Mouse (Mus musculus) heart, postnatal 0 days (tissue): ENCODE data around the gene Traf4. TPM values are rescaled to one million over a fixed set of nuclear protein-coding genes. Genes with fewer than 3 reads are reported as not detected.
A peak's percentile ranks its signal among the peaks of the same experiment; 100 is the strongest.

Experiments
- ATAC-seq: fragments of 200-750 bp; cut with Nextera tagmentation; 2 replicates; pipeline ENCODE4 v1.8.0; 2017; ENCODE audit warnings: low read depth, moderate number of reproducible peaks, moderate library complexity; ENCODE audit not compliant: insufficient read depth
- DNase-seq: peaks from one replicate; pipeline ENCODE4 v3.0.0-alpha.2; 2016; ENCODE audit warnings: low spot score
- H3K27ac ChIP-seq: fragments of 300-500 bp; sonication (generic); 2 replicates; pipeline ENCODE4 v1.5.1; 2014; ENCODE audit warnings: low read depth, mild to moderate bottlenecking
- H3K27me3 ChIP-seq: fragments of 300-500 bp; sonication (generic); 2 replicates; pipeline ENCODE4 v1.6.1; 2014; ENCODE audit warnings: low read length, mixed read lengths; ENCODE audit not compliant: control insufficient read depth, insufficient read depth
- H3K36me3 ChIP-seq: fragments of 300-500 bp; sonication (generic); replicated peaks from 2 replicates; pipeline ENCODE4 v1.6.1; 2014; ENCODE audit warnings: low read length, mixed read lengths; ENCODE audit not compliant: control insufficient read depth, insufficient read depth
- H3K4me1 ChIP-seq: fragments of 300-500 bp; sonication (generic); 2 replicates; pipeline ENCODE4 v1.6.1; 2014; ENCODE audit warnings: antibody characterized with exemption; ENCODE audit not compliant: control insufficient read depth, insufficient read depth
- H3K4me2 ChIP-seq: fragments of 300-500 bp; sonication (generic); 2 replicates; pipeline ENCODE4 v1.6.1; 2014; ENCODE audit warnings: low read depth, mild to moderate bottlenecking, low read length, moderate library complexity
- H3K4me3 ChIP-seq: fragments of 300-500 bp; sonication (generic); 2 replicates; pipeline ENCODE4 v1.5.1; 2014; ENCODE audit warnings: low read depth, low read length
- H3K9ac ChIP-seq: fragments of 300-500 bp; sonication (generic); replicated peaks from 2 replicates; pipeline ENCODE4 v1.6.1; 2014; ENCODE audit warnings: low read depth, low read length, mixed read lengths
- H3K9me3 ChIP-seq: fragments of 300-500 bp; sonication (generic); replicated peaks from 2 replicates; pipeline ENCODE4 v1.6.1; 2016; ENCODE audit warnings: low read length; ENCODE audit not compliant: control insufficient read depth
- CTCF ChIP-seq: IDR thresholded peaks from 2 replicates; pipeline ENCODE4 v1.5.1; 2016; ENCODE audit warnings: antibody characterized with exemption, control low read depth, low read depth
- EP300 ChIP-seq: IDR thresholded peaks from 2 replicates; pipeline ENCODE4 v1.6.1; 2016; ENCODE audit warnings: antibody characterized with exemption, low read depth
- WGBS: fragments of 180-500 bp; shearing (Covaris S2); extraction: QIAGEN DNeasy Blood & Tissue Kit; methylation state at CpG from one replicate; pipeline ENCODE4 v1.1.7; 2014; 5-methylcytosine and 5-hydroxymethylcytosine counted together
- polyA plus RNA-seq: library from polyadenylated mRNA; unstranded; fragments of >200 nt; fragmentation: Nextera tagmentation; extraction: Ambion mirVana; gene quantifications from 2 replicates; pipeline ENCODE4 v1.2.1, GENCODE M21; 2015
- total RNA-seq: library from RNA; depleted of rRNA; stranded (reverse); fragments of >200 nt; gene quantifications from 2 replicates; pipeline ENCODE4 v1.2.3, GENCODE M21; 2014; ENCODE audit warnings: low replicate concordance

Traf4 gene
- total and polyA plus RNA-seq, 2 experiments from 2014 or later, result 21.2 to 25.1 TPM

- TF ChIP-seq CTCF, result peak; percentile 6; the same call in 1 of the 2 replicates
- no peak for TF ChIP-seq EP300
- ATAC-seq (no peak), DNase-seq (no peak)
- Histone ChIP-seq H3K4me3 (no peak overlapping the region), H3K4me2 (no peak overlapping the region), H3K27ac (no peak overlapping the region), H3K36me3 (no peaks in the 10 kb centered on the region), H3K9ac (no peak overlapping the region), H3K4me1 (0 out of 2 replicates have a peak, but pooled peaks cover 3% of the 10 kb centered on the region), H3K27me3 (no peaks in the 10 kb centered on the region), H3K9me3 (no peaks in the 10 kb centered on the region)
- 69% methylated on average over 4 of the region's 4 CpGs for WGBS
These were observed 5.9 kb upstream of the Traf4 start for GRCm38 (mm10) chr11:78171328-78171727.

DNA sequence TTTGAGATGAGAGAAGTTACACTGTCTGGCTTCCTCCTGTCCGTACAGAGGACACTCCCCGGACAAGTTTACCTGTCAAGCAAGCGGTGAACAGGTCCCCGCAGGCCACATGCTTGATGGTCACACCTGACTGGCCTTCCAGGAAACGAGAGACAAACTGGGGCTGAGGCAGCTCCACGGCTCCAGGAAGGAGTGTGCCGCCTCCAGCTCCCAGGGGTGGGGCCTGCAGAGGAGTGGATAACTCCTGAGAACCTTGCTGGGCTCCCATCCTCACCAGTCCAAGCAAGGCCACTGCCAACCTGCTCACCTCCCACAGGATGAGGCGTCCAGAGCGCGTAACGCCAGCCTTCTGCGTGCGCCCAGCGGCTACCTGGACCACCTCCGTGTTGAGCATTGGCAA lies 4.9 kb upstream of the Traf4 start:
- no peak overlapping the region for H3K27ac ChIP-seq
- H3K4me1 ChIP-seq, result peaks cover 11% of the 10 kb centered on the region; the same call in 1 of the 2 replicates
- no peak for TF ChIP-seq EP300
- TF ChIP-seq CTCF, result no peak
- H3K36me3 ChIP-seq, result no peaks in the 10 kb centered on the region
- H3K9ac ChIP-seq, result no peak overlapping the region
- DNase-seq, result no peak
- no peak for ATAC-seq
- no peak overlapping the region for H3K4me2 ChIP-seq
- no peak overlapping the region for H3K4me3 ChIP-seq
- 90% methylated on average over 15 of the region's 15 CpGs for WGBS
- H3K27me3 ChIP-seq, result no peaks in the 10 kb centered on the region
- H3K9me3 ChIP-seq, result no peaks in the 10 kb centered on the region

DNA sequence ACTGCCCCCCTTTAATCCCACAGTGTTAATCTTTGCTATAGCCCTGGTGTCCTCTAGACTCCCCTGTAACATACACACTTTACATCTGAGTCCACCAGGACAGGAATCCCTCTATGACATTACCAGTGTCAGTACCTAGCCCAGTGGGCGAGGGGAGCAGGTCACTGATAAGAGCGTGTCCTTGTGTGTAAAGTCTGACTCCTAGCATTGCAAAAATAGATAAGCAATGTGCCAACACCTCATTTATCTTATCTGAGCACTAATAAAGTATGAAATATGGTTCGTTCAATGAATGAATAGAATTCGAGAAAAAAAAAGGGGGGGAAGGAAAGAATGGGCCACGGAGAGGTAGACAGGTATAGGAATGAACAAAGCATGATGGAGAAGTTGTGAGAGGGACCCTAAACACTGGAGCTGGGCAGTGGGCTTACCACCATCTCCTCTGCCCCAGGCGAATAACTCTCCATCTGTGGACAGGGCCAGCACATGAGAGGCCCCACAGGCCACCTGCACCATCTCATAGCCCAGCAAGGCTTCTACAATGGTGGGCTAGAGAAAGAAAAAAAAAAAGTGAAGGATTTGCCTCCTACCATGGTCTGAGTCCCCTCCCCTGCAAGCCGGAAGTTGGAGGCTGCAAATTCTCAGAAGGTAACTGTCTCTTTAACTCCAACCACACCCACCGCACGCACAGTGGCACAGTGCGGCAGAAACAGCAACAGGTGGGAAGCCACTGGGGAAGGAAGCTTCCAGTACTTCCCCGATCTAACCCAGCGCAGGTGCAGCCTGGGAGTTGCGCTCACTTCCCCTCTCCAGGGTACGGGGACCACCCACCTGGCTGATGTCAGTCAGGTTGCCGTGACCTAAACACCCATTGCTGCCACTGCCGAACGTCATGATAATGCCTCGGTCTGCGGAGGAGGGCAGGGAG lies 3.4 kb upstream of the Traf4 start:
- ATAC-seq, result no peak
- H3K36me3 ChIP-seq, result no peaks in the 10 kb centered on the region
- 55% methylated on average over 19 of the region's 19 CpGs for WGBS
- H3K4me1 ChIP-seq, result peaks cover 17% of the 10 kb centered on the region
- TF ChIP-seq CTCF (no peak), EP300 (no peak)
- H3K27me3 ChIP-seq, result no peaks in the 10 kb centered on the region
- H3K9ac ChIP-seq, result no peak overlapping the region
- H3K4me2 ChIP-seq, result no peak overlapping the region
- no peak for DNase-seq
- H3K27ac ChIP-seq, result no peak overlapping the region
- no peaks in the 10 kb centered on the region for H3K9me3 ChIP-seq
- no peak overlapping the region for H3K4me3 ChIP-seq

GRCm38 (mm10) chr11:78167257-78167959 lies 2.0 kb upstream of the Traf4 start:
- H3K9ac ChIP-seq, result no peak overlapping the region
- H3K36me3 ChIP-seq, result no peaks in the 10 kb centered on the region
- no peak overlapping the region for H3K4me2 ChIP-seq
- no peak overlapping the region for H3K4me3 ChIP-seq
- H3K27ac ChIP-seq, result no peak overlapping the region
- no peaks in the 10 kb centered on the region for H3K9me3 ChIP-seq
- H3K27me3 ChIP-seq, result no peaks in the 10 kb centered on the region
- H3K4me1 ChIP-seq, result peaks cover 28% of the 10 kb centered on the region
- DNase-seq, result no peak
- TF ChIP-seq CTCF, result no peak
- no peak for TF ChIP-seq EP300
- ATAC-seq, result no peak
- 89% methylated on average over 14 of the region's 14 CpGs for WGBS

DNA sequence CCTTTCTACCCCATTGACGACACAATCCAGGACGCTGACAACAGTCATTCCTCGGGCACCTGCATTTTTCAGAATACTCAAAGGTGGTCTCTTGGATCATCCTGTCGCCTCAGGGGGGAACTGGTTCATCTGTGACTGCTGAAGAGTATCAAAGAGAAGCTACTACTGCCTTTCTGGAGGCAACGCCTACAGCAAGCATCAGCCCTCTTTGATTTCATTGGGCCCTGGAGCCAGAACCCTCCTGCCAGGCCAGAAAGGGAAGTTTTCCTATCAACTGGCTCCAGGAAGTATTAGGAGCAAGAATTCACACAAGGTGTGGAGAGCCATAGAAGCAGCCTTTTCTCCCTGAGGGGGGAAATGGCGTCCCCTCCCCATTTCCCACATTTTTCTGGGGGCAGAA lies 1.3 kb upstream of the Traf4 start:
- DNase-seq (no peak), ATAC-seq (no peak)
- Histone ChIP-seq H3K9me3 (no peaks in the 10 kb centered on the region), H3K4me2 (no peak overlapping the region), H3K27ac (no peak overlapping the region), H3K36me3 (no peaks in the 10 kb centered on the region), H3K4me1 (peaks cover 31% of the 10 kb centered on the region), H3K27me3 (no peaks in the 10 kb centered on the region), H3K9ac (no peak overlapping the region), H3K4me3 (no peak overlapping the region)
- 71% methylated on average over 6 of the region's 6 CpGs for WGBS
- no peak for TF ChIP-seq CTCF
